Mouse (Mus musculus): ENCODE results near the gene Gimap9.

DNA sequence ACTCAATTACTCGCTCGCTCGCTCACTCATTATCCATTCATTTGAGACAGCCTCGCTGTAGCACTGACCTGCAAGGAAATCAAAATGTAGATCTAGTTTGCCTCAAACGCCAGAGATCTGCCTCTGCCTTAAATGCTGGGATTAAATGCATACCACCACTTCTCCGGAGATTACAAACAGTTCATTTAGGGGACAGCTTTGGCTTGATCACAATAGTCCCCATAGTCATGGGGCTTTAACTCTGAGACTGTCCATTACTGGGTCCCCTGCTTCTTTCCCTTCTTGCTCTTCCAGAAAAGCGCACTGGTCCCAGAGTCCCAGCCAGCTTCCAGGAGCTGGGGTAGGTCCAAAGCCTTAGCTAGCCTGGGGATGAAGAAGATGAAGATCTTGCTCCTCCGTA is 49.5 kb upstream of the Gimap9 start, which contains the start of gene AI854703:
- TF ChIP-seq CTCF (conservative IDR thresholded peaks at IDR 0.05; ENCODE audit: low read length) (no peak), NANOG (IDR thresholded peaks at IDR 0.05; ENCODE audit: borderline replicate concordance, low read length) (no peak)
